Mouse (Mus musculus) ES-Bruce4 (cell line): ENCODE measurements around the gene Ptprj. TPM values are rescaled to one million over a fixed set of nuclear protein-coding genes. Genes with fewer than 3 reads are reported as not detected.
A peak's percentile ranks its signal among the peaks of the same experiment; 100 is the strongest.

Source experiments
- H3K27ac ChIP-seq: 2 replicates; pipeline ENCODE4 v1.5.1; 2012; ENCODE audit warnings: low read length, inconsistent platforms; ENCODE audit not compliant: insufficient read depth
- H3K27me3 ChIP-seq: 2 replicates; pipeline ENCODE4 v1.6.1; 2012; ENCODE audit warnings: mild to moderate bottlenecking, low read length, inconsistent platforms; ENCODE audit not compliant: control insufficient read depth, poor library complexity, insufficient read depth, severe bottlenecking
- H3K36me3 ChIP-seq: 2 replicates; pipeline ENCODE4 v1.6.1; 2012; ENCODE audit warnings: inconsistent platforms, mild to moderate bottlenecking, low read length, moderate library complexity; ENCODE audit not compliant: control insufficient read depth, poor library complexity, insufficient read depth, severe bottlenecking
- H3K4me1 ChIP-seq: one replicate; pipeline ENCODE4 v1.8.1; 2011; ENCODE audit warnings: low read length; ENCODE audit not compliant: control insufficient read depth, insufficient read depth
- H3K4me3 ChIP-seq: 2 replicates; pipeline ENCODE4 v1.5.1; 2011; ENCODE audit warnings: low read depth, mild to moderate bottlenecking, low read length
- H3K9ac ChIP-seq: 2 replicates; pipeline ENCODE4 v1.6.1; 2012; ENCODE audit warnings: low read depth, mild to moderate bottlenecking, inconsistent platforms; ENCODE audit not compliant: poor library complexity, severe bottlenecking
- H3K9me3 ChIP-seq: replicated peaks from 2 replicates; pipeline ENCODE4 v1.6.1; 2012; ENCODE audit warnings: mild to moderate bottlenecking, low read length, inconsistent platforms; ENCODE audit not compliant: control insufficient read depth, poor library complexity, insufficient read depth, severe bottlenecking
- CTCF ChIP-seq: IDR thresholded peaks from one replicate; pipeline ENCODE4 v1.8.1; 2011; ENCODE audit warnings: low read depth, low read length
- EP300 ChIP-seq: IDR thresholded peaks from 2 replicates; pipeline ENCODE4 v1.6.1; 2011; ENCODE audit warnings: low read depth, low read length; ENCODE audit not compliant: insufficient read depth
- POLR2A ChIP-seq: IDR thresholded peaks from one replicate; pipeline ENCODE4 v1.8.1; 2011; ENCODE audit warnings: low read length; ENCODE audit not compliant: insufficient read depth
- polyA plus RNA-seq: library from polyadenylated mRNA; stranded (reverse); fragments of >200 nt; gene quantifications from 2 replicates; pipeline ENCODE4 v1.2.4, GENCODE M21; 2011; ENCODE audit warnings: low read depth; ENCODE audit not compliant: missing spikeins, insufficient read depth, insufficient read length

The Ptprj gene
- polyA plus RNA-seq, 1 experiment, result 5.5 TPM

DNA sequence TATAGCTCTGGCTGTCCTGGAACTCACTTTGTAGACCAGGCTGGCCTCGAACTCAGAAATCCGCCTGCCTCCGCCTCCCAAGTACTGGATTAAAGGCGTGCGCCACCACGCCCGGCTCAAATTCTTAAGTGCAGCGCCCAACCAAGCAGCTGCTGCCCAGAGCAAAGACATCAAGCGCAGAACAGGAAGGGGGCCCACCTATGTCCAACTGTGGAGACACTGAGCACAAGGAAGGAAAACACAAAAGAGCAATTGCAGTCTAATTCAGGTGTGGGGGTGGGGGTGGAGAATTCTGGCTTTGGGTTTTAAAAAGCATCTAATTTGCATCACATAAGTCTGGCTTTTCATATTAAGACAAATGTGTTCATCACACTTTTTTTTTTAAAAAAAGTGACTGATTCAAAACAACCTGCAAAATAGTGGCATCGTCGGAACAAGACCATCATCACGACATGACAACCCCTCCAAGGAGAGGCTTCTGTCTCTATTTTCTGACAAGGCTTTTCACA, 20.7 kb downstream of the Ptprj start:
- H3K9ac ChIP-seq, result no peak overlapping the region
- H3K4me1 ChIP-seq, result peaks cover 5% of the 10 kb centered on the region
- no peak overlapping the region for H3K4me3 ChIP-seq
- TF ChIP-seq CTCF (no peak), POLR2A (no peak), EP300 (0 out of 2 replicates have a peak, but pooled peaks have one; percentile 66)
- no peaks in the 10 kb centered on the region for H3K27me3 ChIP-seq
- no peaks in the 10 kb centered on the region for H3K36me3 ChIP-seq
- H3K9me3 ChIP-seq, result no peaks in the 10 kb centered on the region
- peak overlapping the region; percentile 43; the same call in 1 of the 2 replicates for H3K27ac ChIP-seq

DNA sequence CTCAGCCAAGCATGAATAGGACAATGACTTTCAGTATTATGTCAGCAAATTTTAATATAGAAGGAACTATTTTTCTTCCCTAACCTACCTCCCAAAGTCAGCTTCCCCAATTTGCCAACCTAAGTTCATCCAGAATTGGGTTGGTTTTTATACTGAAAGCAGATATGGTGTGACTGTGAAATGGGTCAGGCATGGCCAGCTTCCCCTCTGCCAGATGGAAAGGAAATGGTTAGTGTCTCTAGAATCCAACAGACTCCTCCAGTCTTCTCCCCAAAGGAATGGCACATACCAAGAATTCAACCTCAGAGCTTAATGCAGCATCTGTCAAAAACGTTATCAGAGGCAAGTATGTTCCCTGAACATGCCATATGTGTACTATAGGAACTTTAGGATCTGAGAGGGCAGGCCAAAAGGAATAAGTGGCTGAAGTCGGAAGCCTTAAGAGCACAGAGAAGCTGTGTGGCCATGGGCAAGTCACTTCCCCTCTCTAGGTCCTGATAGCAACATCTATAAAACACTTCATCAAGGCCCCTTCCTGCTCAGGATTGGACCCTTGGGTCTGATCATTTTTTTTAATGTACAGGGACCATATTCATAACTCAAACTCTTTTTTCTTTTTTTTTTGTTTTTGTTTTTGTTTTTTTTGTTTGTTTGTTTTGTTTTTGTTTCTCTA, 21.3 kb downstream of the Ptprj start:
- peak overlapping the region; percentile 77; the same call in 1 of the 2 replicates for H3K27ac ChIP-seq
- H3K9me3 ChIP-seq, result no peaks in the 10 kb centered on the region
- no peak overlapping the region for H3K4me3 ChIP-seq
- no peaks in the 10 kb centered on the region for H3K27me3 ChIP-seq
- H3K4me1 ChIP-seq, result peaks cover 5% of the 10 kb centered on the region
- no peak for TF ChIP-seq POLR2A
- no peak for TF ChIP-seq EP300
- TF ChIP-seq CTCF, result no peak
- no peak overlapping the region for H3K9ac ChIP-seq
- H3K36me3 ChIP-seq, result no peaks in the 10 kb centered on the region

- Histone ChIP-seq H3K4me3 (no peak overlapping the region), H3K36me3 (no peaks in the 10 kb centered on the region), H3K9ac (no peak overlapping the region), H3K27me3 (no peaks in the 10 kb centered on the region), H3K4me1 (peaks cover 5% of the 10 kb centered on the region), H3K27ac (no peak overlapping the region), H3K9me3 (no peaks in the 10 kb centered on the region)
- TF ChIP-seq CTCF (no peak), POLR2A (no peak), EP300 (no peak)
Observed at GRCm38 (mm10) chr2:90558361-90558760, 22.1 kb downstream of the Ptprj start.

- no peak overlapping the region for H3K4me3 ChIP-seq
- no peak overlapping the region for H3K9ac ChIP-seq
- no peak overlapping the region for H3K27ac ChIP-seq
- TF ChIP-seq CTCF (no peak), EP300 (no peak), POLR2A (no peak)
- H3K36me3 ChIP-seq, result no peaks in the 10 kb centered on the region
- no peaks in the 10 kb centered on the region for H3K9me3 ChIP-seq
- H3K27me3 ChIP-seq, result no peaks in the 10 kb centered on the region
- H3K4me1 ChIP-seq, result peaks cover 5% of the 10 kb centered on the region
Observed at GRCm38 (mm10) chr2:90557913-90558312, 22.5 kb downstream of the Ptprj start.

DNA sequence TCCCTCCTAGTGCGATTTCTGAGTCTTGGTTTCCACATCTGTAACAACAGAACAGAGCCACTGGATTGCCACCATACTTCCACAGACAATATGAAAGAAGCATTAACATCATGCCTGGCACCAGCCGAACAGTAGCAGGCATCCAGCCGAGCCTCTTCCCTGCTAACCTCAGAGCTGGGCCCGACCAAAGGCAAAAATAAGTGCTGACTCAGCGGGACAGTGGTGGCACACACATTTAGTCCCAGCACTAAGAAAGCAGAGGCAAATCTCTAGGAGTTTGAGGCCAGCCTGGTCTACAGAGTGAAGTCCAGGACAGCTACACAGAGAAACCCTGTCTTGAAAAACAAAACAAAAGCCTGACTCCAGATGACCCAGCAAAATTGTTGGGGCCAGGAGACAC, 24.7 kb downstream of the Ptprj start:
- Histone ChIP-seq H3K9me3 (no peaks in the 10 kb centered on the region), H3K27me3 (no peaks in the 10 kb centered on the region), H3K4me1 (peaks cover 5% of the 10 kb centered on the region), H3K9ac (no peak overlapping the region), H3K27ac (no peak overlapping the region), H3K36me3 (no peaks in the 10 kb centered on the region), H3K4me3 (no peak overlapping the region)
- no peak for TF ChIP-seq POLR2A

DNA sequence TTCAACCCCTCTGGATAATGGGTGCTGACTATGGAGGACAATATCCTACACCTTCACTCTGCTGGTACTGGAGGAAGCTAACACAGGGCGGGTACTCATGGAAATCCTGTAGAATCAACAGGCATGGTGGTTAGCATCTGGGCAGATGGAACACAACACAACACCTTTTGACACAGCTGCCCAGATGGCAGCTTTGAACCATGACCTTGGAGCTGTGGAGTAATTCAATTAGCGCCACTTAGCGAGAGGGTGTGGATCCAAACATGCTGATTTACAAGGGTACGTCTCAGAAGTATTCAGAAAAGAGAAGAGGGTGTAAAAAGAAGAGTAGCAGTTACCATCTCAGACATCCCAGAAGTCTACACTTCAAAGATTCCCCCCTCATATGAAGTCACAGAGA, 25.6 kb downstream of the Ptprj start:
- Histone ChIP-seq H3K27ac (no peak overlapping the region), H3K36me3 (no peaks in the 10 kb centered on the region), H3K4me3 (no peak overlapping the region), H3K27me3 (no peaks in the 10 kb centered on the region), H3K9ac (no peak overlapping the region), H3K4me1 (peaks cover 2% of the 10 kb centered on the region), H3K9me3 (no peaks in the 10 kb centered on the region)
- TF ChIP-seq EP300 (no peak), POLR2A (no peak), CTCF (no peak)
